Mouse (Mus musculus) hindbrain, embryonic 14.5 days (tissue): ENCODE measurements around the gene Grin3a. TPM values are rescaled to one million over a fixed set of nuclear protein-coding genes. Genes with fewer than 3 reads are reported as not detected.
A peak's percentile ranks its signal among the peaks of the same experiment; 100 is the strongest.
"Not testable (repeated sequence)": the region's sequence is repeated elsewhere in the genome, so short reads cannot be mapped to it uniquely, and the experiment has no call there.

ENCODE experiments used
- ATAC-seq: fragments of 200-750 bp; cut with Nextera tagmentation; 2 replicates; pipeline ENCODE4 v1.8.0; 2017; ENCODE audit warnings: moderate number of reproducible peaks, mild to moderate bottlenecking, moderate TSS enrichment, moderate library complexity; ENCODE audit not compliant: low FRiP score
- DNase-seq: peaks from one replicate; pipeline ENCODE4 v3.0.0-alpha.2; 2015; ENCODE audit warnings: low spot score
- H3K27ac ChIP-seq: fragments of 300-500 bp; sonication (generic); 2 replicates; pipeline ENCODE4 v1.5.1; 2014; ENCODE audit warnings: mild to moderate bottlenecking, moderate library complexity
- H3K27me3 ChIP-seq: fragments of 300-500 bp; sonication (generic); 2 replicates; pipeline ENCODE4 v1.6.1; 2014; ENCODE audit warnings: mild to moderate bottlenecking, low read length, mixed read lengths; ENCODE audit not compliant: control insufficient read depth, insufficient read depth
- H3K36me3 ChIP-seq: fragments of 300-500 bp; sonication (generic); replicated peaks from 2 replicates; pipeline ENCODE4 v1.6.1; 2014; ENCODE audit not compliant: control insufficient read depth, insufficient read depth
- H3K4me1 ChIP-seq: fragments of 300-500 bp; sonication (generic); replicated peaks from 2 replicates; pipeline ENCODE4 v1.6.1; 2014; ENCODE audit warnings: antibody characterized with exemption, low read length, mixed read lengths; ENCODE audit not compliant: control insufficient read depth, insufficient read depth
- H3K4me2 ChIP-seq: fragments of 300-500 bp; sonication (generic); replicated peaks from 2 replicates; pipeline ENCODE4 v1.6.1; 2014; ENCODE audit warnings: mild to moderate bottlenecking, moderate library complexity
- H3K4me3 ChIP-seq: fragments of 300-500 bp; sonication (generic); replicated peaks from 2 replicates; pipeline ENCODE4 v1.5.1; 2014; ENCODE audit warnings: mild to moderate bottlenecking, low read length
- H3K9ac ChIP-seq: fragments of 300-500 bp; sonication (generic); 2 replicates; pipeline ENCODE4 v1.6.1; 2014
- H3K9me3 ChIP-seq: fragments of 300-500 bp; sonication (generic); 2 replicates; pipeline ENCODE4 v1.6.1; 2016; ENCODE audit warnings: low read length; ENCODE audit not compliant: control insufficient read depth
- WGBS: fragments of 180-500 bp; shearing (Covaris S2); extraction: QIAGEN DNeasy Blood & Tissue Kit; methylation state at CpG from one replicate; pipeline ENCODE4 v1.1.7; 2014; 5-methylcytosine and 5-hydroxymethylcytosine counted together
- polyA plus RNA-seq: library from polyadenylated mRNA; unstranded; fragments of >200 nt; fragmentation: Nextera tagmentation; extraction: Ambion mirVana; gene quantifications from 2 replicates; pipeline ENCODE4 v1.2.1, GENCODE M21; 2014

Gene Grin3a
- polyA plus RNA-seq, 1 experiment from 2014 or later, result 33.7 TPM

DNA sequence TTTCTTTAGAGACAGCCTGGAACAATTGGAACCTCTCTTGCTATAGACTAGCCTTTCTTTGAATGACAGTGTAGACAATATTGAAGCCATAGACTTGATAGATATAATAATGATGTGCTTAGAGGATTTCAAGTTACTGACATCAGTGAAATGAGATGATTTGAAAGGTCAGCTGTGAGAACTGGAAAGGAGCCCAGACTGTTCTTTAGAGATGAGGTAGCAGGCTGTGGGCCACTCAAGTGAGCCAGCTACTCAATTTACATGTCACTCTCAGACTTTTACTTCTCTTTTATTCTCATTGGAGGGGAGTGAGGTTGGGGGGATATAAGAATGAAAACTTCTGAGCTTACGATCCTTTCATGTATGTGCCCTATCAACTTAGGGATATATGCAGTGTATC lies 186.1 kb downstream of the Grin3a start:
- no peak for ATAC-seq
- H3K27me3 ChIP-seq, result no peaks in the 10 kb centered on the region
- DNase-seq, result no peak
- H3K4me3 ChIP-seq, result no peak overlapping the region
- H3K36me3 ChIP-seq, result peaks cover 88% of the 10 kb centered on the region
- H3K4me2 ChIP-seq, result no peak overlapping the region
- H3K9ac ChIP-seq, result no peak overlapping the region
- H3K27ac ChIP-seq, result no peak overlapping the region
- 90% methylated on average over 1 of the region's 1 CpGs for WGBS
- H3K4me1 ChIP-seq, result no peaks in the 10 kb centered on the region
- H3K9me3 ChIP-seq, result no peaks in the 10 kb centered on the region

GRCm38 (mm10) chr4:49639913-49640312 lies 205.6 kb downstream of the Grin3a start:
- no peak overlapping the region for H3K27ac ChIP-seq
- no peak overlapping the region for H3K4me2 ChIP-seq
- no peaks in the 10 kb centered on the region for H3K4me1 ChIP-seq
- H3K36me3 ChIP-seq, result peaks cover 84% of the 10 kb centered on the region
- no peak for ATAC-seq
- no peak for DNase-seq
- H3K9ac ChIP-seq, result no peak overlapping the region
- no peaks in the 10 kb centered on the region for H3K27me3 ChIP-seq
- 79% methylated on average over 2 of the region's 2 CpGs for WGBS
- no peak overlapping the region for H3K4me3 ChIP-seq
- no peaks in the 10 kb centered on the region for H3K9me3 ChIP-seq

- Histone ChIP-seq H3K36me3 (peaks cover 80% of the 10 kb centered on the region), H3K9ac (no peak overlapping the region), H3K27ac (no peak overlapping the region), H3K4me2 (no peak overlapping the region), H3K27me3 (no peaks in the 10 kb centered on the region), H3K4me3 (no peak overlapping the region), H3K4me1 (peaks cover 17% of the 10 kb centered on the region), H3K9me3 (no peaks in the 10 kb centered on the region)
- ATAC-seq (no peak), DNase-seq (no peak)
- WGBS, result 92% methylated on average over 11 of the region's 11 CpGs
These were observed 207.7 kb downstream of the Grin3a start for GRCm38 (mm10) chr4:49637821-49638220.

GRCm38 (mm10) chr4:49632139-49632481 lies 213.4 kb downstream of the Grin3a start:
- H3K4me2 ChIP-seq, result peak overlapping the region; percentile 67
- ATAC-seq (no peak), DNase-seq (no peak)
- H3K27ac ChIP-seq, result peak overlapping the region; percentile 81
- H3K4me3 ChIP-seq, result peak overlapping the region; percentile 75
- peak overlapping the region; percentile 78 for H3K9ac ChIP-seq
- no peaks in the 10 kb centered on the region for H3K9me3 ChIP-seq
- under 1% methylated on average over 29 of the region's 30 CpGs for WGBS
- peaks cover 37% of the 10 kb centered on the region for H3K36me3 ChIP-seq
- peaks cover 17% of the 10 kb centered on the region for H3K4me1 ChIP-seq
- H3K27me3 ChIP-seq, result no peaks in the 10 kb centered on the region

- no peaks in the 10 kb centered on the region for H3K9me3 ChIP-seq
- H3K4me1 ChIP-seq, result peaks cover 17% of the 10 kb centered on the region
- WGBS, result 4% methylated on average over 37 of the region's 37 CpGs
- ATAC-seq (peak; percentile 98), DNase-seq (peak; percentile 98)
- H3K9ac ChIP-seq, result peak within 1 kb of the TSS; percentile 78
- H3K4me3 ChIP-seq, result peak within 1 kb of the TSS; percentile 75
- H3K4me2 ChIP-seq, result peak within 1 kb of the TSS; percentile 67
- H3K27ac ChIP-seq, result peak within 1 kb of the TSS; percentile 81
- H3K27me3 ChIP-seq, result no peaks in the 10 kb centered on the region
- H3K36me3 ChIP-seq, result peaks cover 31% of the 10 kb centered on the region
These were observed 214.0 kb downstream of the Grin3a start, which contains the start of gene Rnf20 for GRCm38 (mm10) chr4:49631319-49632138. Gene Rnf20, plus strand, starts transcription at chr4:49632006.

DNA sequence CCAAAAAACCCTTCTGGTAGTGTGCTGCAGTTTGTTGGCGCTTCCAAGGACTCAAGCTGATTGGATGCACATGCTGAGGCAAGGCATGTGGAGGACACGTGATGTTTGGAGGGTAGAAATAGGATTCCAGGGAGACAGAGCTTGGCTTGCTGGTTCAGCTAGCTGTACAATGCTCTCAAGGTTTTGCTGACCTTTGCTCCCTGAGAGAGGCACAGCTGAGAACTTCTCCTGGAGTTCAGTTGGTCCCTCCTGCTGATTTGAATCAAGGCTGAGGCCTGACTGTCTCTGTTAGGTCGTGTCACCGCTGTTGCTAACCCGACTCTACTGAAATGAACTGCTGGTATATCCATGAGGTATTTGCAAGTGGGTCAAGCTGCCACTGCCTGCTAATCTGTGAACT lies 216.6 kb downstream of the Grin3a start:
- H3K4me2 ChIP-seq, result no peak overlapping the region
- no peaks in the 10 kb centered on the region for H3K27me3 ChIP-seq
- H3K36me3 ChIP-seq, result 0 out of 2 replicates have a peak, but pooled peaks cover 6% of the 10 kb centered on the region
- H3K9me3 ChIP-seq, result no peaks in the 10 kb centered on the region
- H3K9ac ChIP-seq, result no peak overlapping the region
- no peak for ATAC-seq
- H3K27ac ChIP-seq, result no peak overlapping the region
- no peak overlapping the region for H3K4me3 ChIP-seq
- H3K4me1 ChIP-seq, result peaks cover 11% of the 10 kb centered on the region; the same call in 1 of the 2 replicates
- 84% methylated on average over 5 of the region's 5 CpGs for WGBS
- no peak for DNase-seq

GRCm38 (mm10) chr4:49626973-49627372 lies 218.6 kb downstream of the Grin3a start:
- H3K4me2 ChIP-seq, result no peak overlapping the region
- H3K4me1 ChIP-seq, result no peaks in the 10 kb centered on the region
- no peak for ATAC-seq
- no peak overlapping the region for H3K27ac ChIP-seq
- H3K4me3 ChIP-seq, result no peak overlapping the region
- 4% methylated on average over 3 of the region's 3 CpGs for WGBS
- no peaks in the 10 kb centered on the region for H3K27me3 ChIP-seq
- H3K36me3 ChIP-seq, result no peaks in the 10 kb centered on the region
- no peak overlapping the region for H3K9ac ChIP-seq
- peak; percentile 87 for DNase-seq
- H3K9me3 ChIP-seq, result no peaks in the 10 kb centered on the region

- not testable (repeated sequence) for H3K9me3 ChIP-seq, H3K9ac ChIP-seq, H3K36me3 ChIP-seq, ATAC-seq, DNase-seq, H3K27ac ChIP-seq, H3K27me3 ChIP-seq, H3K4me2 ChIP-seq, H3K4me1 ChIP-seq, H3K4me3 ChIP-seq
- 97% methylated on average over 4 of the region's 4 CpGs for WGBS
These were observed 220.6 kb downstream of the Grin3a start for GRCm38 (mm10) chr4:49624969-49625368.

- H3K9me3 ChIP-seq, result no peaks in the 10 kb centered on the region
- DNase-seq (no peak), ATAC-seq (no peak)
- H3K36me3 ChIP-seq, result no peaks in the 10 kb centered on the region
- 96% methylated on average over 4 of the region's 4 CpGs for WGBS
- no peak overlapping the region for H3K4me2 ChIP-seq
- H3K27me3 ChIP-seq, result no peaks in the 10 kb centered on the region
- H3K4me3 ChIP-seq, result no peak overlapping the region
- no peak overlapping the region for H3K9ac ChIP-seq
- H3K4me1 ChIP-seq, result no peaks in the 10 kb centered on the region
- H3K27ac ChIP-seq, result no peak overlapping the region
These were observed 221.6 kb downstream of the Grin3a start for GRCm38 (mm10) chr4:49623916-49624315.
